Comparison of ENCODE assay signal across 8 mouse cellular contexts in genomic region chr4:124699791-124700190, GRCm38 (mm10). TPM values are rescaled to one million over a fixed set of nuclear protein-coding genes. Genes with fewer than 3 reads are reported as not detected.
DNase-seq lines count a peak whose midpoint lies in the region; ATAC-seq lines count a peak whose summit lies in the region.

No protein-coding gene starts in this region.

- DNase-seq in kidney, adult 18-20 months, result no peak
- no peak for DNase-seq in midbrain, embryonic 14.5 days
- no peak for DNase-seq in ovary, postnatal 14 days (ENCODE audit: low spot score)
- DNase-seq in layer of hippocampus, adult 18-20 months (ENCODE audit: low spot score in 2 of 2), result no peak

- 0 out of 2 replicates have a peak, but pooled peaks cover 6% of the 10 kb centered on the region for H3K27me3 ChIP-seq in kidney, embryonic 15.5 days
- 0 out of 2 replicates have a peak, but pooled peaks cover 4% of the 10 kb centered on the region for H3K27me3 ChIP-seq in embryonic facial prominence, embryonic 12.5 days
- H3K27me3 ChIP-seq in hindbrain, embryonic 13.5 days, result peaks cover 85% of the 10 kb centered on the region
- peaks cover 9% of the 10 kb centered on the region; the same call in 1 of the 2 replicates for H3K27me3 ChIP-seq in midbrain, embryonic 14.5 days (ENCODE audit: control insufficient read depth, insufficient read depth, low read length)

- no peak for ATAC-seq in kidney, embryonic 15.5 days (replicated peaks; ENCODE audit: low FRiP score)
- no peak for ATAC-seq in embryonic facial prominence, embryonic 12.5 days (ENCODE audit: insufficient number of reproducible peaks, insufficient read depth, low FRiP score, low TSS enrichment)
- no peak for ATAC-seq in hindbrain, embryonic 13.5 days (ENCODE audit: low FRiP score)
- no peak for ATAC-seq in midbrain, embryonic 14.5 days (ENCODE audit: low FRiP score, low TSS enrichment)
- ATAC-seq in granulocyte monocyte progenitor cell, adult 5-6 weeks (replicated peaks; ENCODE audit: poor library complexity, severe bottlenecking), result no peak

- H3K4me3 ChIP-seq in kidney, embryonic 15.5 days (replicated peaks), result peak overlapping the region; percentile 86
- peak overlapping the region; percentile 95 for H3K4me3 ChIP-seq in embryonic facial prominence, embryonic 12.5 days
- H3K4me3 ChIP-seq in hindbrain, embryonic 13.5 days, result peak overlapping the region; percentile 58
- no peak overlapping the region; the same call in 1 of the 2 replicates for H3K4me3 ChIP-seq in midbrain, embryonic 14.5 days (replicated peaks; ENCODE audit: low read depth, low read length)

- peak overlapping the region; percentile 91 for H3K9ac ChIP-seq in kidney, embryonic 15.5 days
- H3K9ac ChIP-seq in embryonic facial prominence, embryonic 12.5 days, result peak overlapping the region; percentile 98
- H3K9ac ChIP-seq in hindbrain, embryonic 13.5 days, result peak overlapping the region; percentile 80; the same call in 1 of the 2 replicates
- H3K9ac ChIP-seq in midbrain, embryonic 14.5 days (replicated peaks; ENCODE audit: low read length), result peak overlapping the region; percentile 60; the same call in 1 of the 2 replicates

- H3K4me1 ChIP-seq in kidney, embryonic 15.5 days, result peaks cover 58% of the 10 kb centered on the region
- peaks cover 50% of the 10 kb centered on the region for H3K4me1 ChIP-seq in embryonic facial prominence, embryonic 12.5 days
- peaks cover 37% of the 10 kb centered on the region for H3K4me1 ChIP-seq in hindbrain, embryonic 13.5 days (replicated peaks)
- H3K4me1 ChIP-seq in midbrain, embryonic 14.5 days (ENCODE audit: control insufficient read depth, insufficient read depth, low read length), result peaks cover 19% of the 10 kb centered on the region

- peak overlapping the region; percentile 88 for H3K27ac ChIP-seq in kidney, embryonic 15.5 days
- peak overlapping the region; percentile 97 for H3K27ac ChIP-seq in embryonic facial prominence, embryonic 12.5 days
- H3K27ac ChIP-seq in hindbrain, embryonic 13.5 days, result no peak overlapping the region
- H3K27ac ChIP-seq in midbrain, embryonic 14.5 days (replicated peaks; ENCODE audit: low read depth, low read length), result no peak overlapping the region

- H3K4me2 ChIP-seq in kidney, embryonic 15.5 days, result peak overlapping the region; percentile 95
- H3K4me2 ChIP-seq in embryonic facial prominence, embryonic 12.5 days (replicated peaks), result peak overlapping the region; percentile 80
- H3K4me2 ChIP-seq in hindbrain, embryonic 13.5 days, result peak overlapping the region; percentile 97
- peak overlapping the region; percentile 99 for H3K4me2 ChIP-seq in midbrain, embryonic 14.5 days (ENCODE audit: low read length)

- 20% methylated on average over 6 of the region's 6 CpGs for WGBS in kidney, embryonic 15.5 days
- WGBS in embryonic facial prominence, embryonic 12.5 days, result 3% methylated on average over 6 of the region's 6 CpGs
- 5% methylated on average over 6 of the region's 6 CpGs for WGBS in hindbrain, embryonic 13.5 days
- 5% methylated on average over 6 of the region's 6 CpGs for WGBS in midbrain, embryonic 14.5 days

- no peaks in the 10 kb centered on the region for H3K36me3 ChIP-seq in kidney, embryonic 15.5 days
- no peaks in the 10 kb centered on the region for H3K36me3 ChIP-seq in embryonic facial prominence, embryonic 12.5 days
- no peaks in the 10 kb centered on the region for H3K36me3 ChIP-seq in hindbrain, embryonic 13.5 days
- H3K36me3 ChIP-seq in midbrain, embryonic 14.5 days (ENCODE audit: control insufficient read depth, insufficient read depth, low read length), result no peaks in the 10 kb centered on the region

- H3K9me3 ChIP-seq in kidney, embryonic 15.5 days (replicated peaks), result no peaks in the 10 kb centered on the region
- H3K9me3 ChIP-seq in embryonic facial prominence, embryonic 12.5 days, result no peaks in the 10 kb centered on the region
- H3K9me3 ChIP-seq in hindbrain, embryonic 13.5 days, result no peaks in the 10 kb centered on the region
- no peaks in the 10 kb centered on the region for H3K9me3 ChIP-seq in midbrain, embryonic 14.5 days (ENCODE audit: control insufficient read depth, low read length)

RNA-seq across cellular contexts. Expression of gene Fhl3, which starts 0.7 kb away (rescaled TPM):
- polyA plus RNA-seq in kidney, embryonic 15.5 days (2015; fragmentation: Nextera tagmentation; extraction: Ambion mirVana), result 8.4 and 12.4 TPM in 2 replicates
- polyA plus RNA-seq in embryonic facial prominence, embryonic 12.5 days (2016; fragmentation: Nextera tagmentation; extraction: Ambion mirVana), result 12.5 and 14.3 TPM in 2 replicates
- 2.7 and 2.9 TPM in 2 replicates for polyA plus RNA-seq in hindbrain, embryonic 13.5 days (2015; fragmentation: Nextera tagmentation; extraction: Ambion mirVana)
- polyA plus RNA-seq in midbrain, embryonic 14.5 days (2014; fragmentation: Nextera tagmentation; extraction: Ambion mirVana), result 0.73 and 1.8 TPM in 2 replicates
- 1 to 10 TPM; 1.2 to 1.4 TPM for total RNA-seq in layer of hippocampus, adult 18-20 months (2021)
- total RNA-seq in granulocyte monocyte progenitor cell, adult 5-6 weeks (2014; fragmentation: Nextera tagmentation), result 10.4 and 16.6 TPM in 2 replicates
- total RNA-seq in granulocyte monocyte progenitor cell, adult 5-6 weeks (2017), result 5.0 and 6.1 TPM in 2 replicates

RNA-seq across cellular contexts. Expression of gene Utp11, which starts 6.4 kb away (rescaled TPM):
- 78.5 and 81.9 TPM in 2 replicates for polyA plus RNA-seq in kidney, embryonic 15.5 days (2015; fragmentation: Nextera tagmentation; extraction: Ambion mirVana)
- polyA plus RNA-seq in embryonic facial prominence, embryonic 12.5 days (2016; fragmentation: Nextera tagmentation; extraction: Ambion mirVana), result 81.1 and 86.4 TPM in 2 replicates
- polyA plus RNA-seq in hindbrain, embryonic 13.5 days (2015; fragmentation: Nextera tagmentation; extraction: Ambion mirVana), result 45.1 and 47.9 TPM in 2 replicates
- 37.6 and 38.2 TPM in 2 replicates for polyA plus RNA-seq in midbrain, embryonic 14.5 days (2014; fragmentation: Nextera tagmentation; extraction: Ambion mirVana)
- total RNA-seq in layer of hippocampus, adult 18-20 months (2021), result 10 to 100 TPM; 16.8 to 18.1 TPM
- total RNA-seq in granulocyte monocyte progenitor cell, adult 5-6 weeks (2014; fragmentation: Nextera tagmentation), result 57.1 and 62.4 TPM in 2 replicates
- total RNA-seq in granulocyte monocyte progenitor cell, adult 5-6 weeks (2017), result 81.6 and 86.4 TPM in 2 replicates

RNA-seq across cellular contexts. Expression of gene Sf3a3, which starts 14.8 kb away (rescaled TPM):
- polyA plus RNA-seq in kidney, embryonic 15.5 days (2015; fragmentation: Nextera tagmentation; extraction: Ambion mirVana), result 171 and 175 TPM in 2 replicates
- 205 and 210 TPM in 2 replicates for polyA plus RNA-seq in embryonic facial prominence, embryonic 12.5 days (2016; fragmentation: Nextera tagmentation; extraction: Ambion mirVana)
- 112 and 119 TPM in 2 replicates for polyA plus RNA-seq in hindbrain, embryonic 13.5 days (2015; fragmentation: Nextera tagmentation; extraction: Ambion mirVana)
- polyA plus RNA-seq in midbrain, embryonic 14.5 days (2014; fragmentation: Nextera tagmentation; extraction: Ambion mirVana), result 94.9 and 116 TPM in 2 replicates
- 10 to 100 TPM; 35.0 TPM for total RNA-seq in layer of hippocampus, adult 18-20 months (2021)
- 90.7 and 105 TPM in 2 replicates for total RNA-seq in granulocyte monocyte progenitor cell, adult 5-6 weeks (2014; fragmentation: Nextera tagmentation)
- total RNA-seq in granulocyte monocyte progenitor cell, adult 5-6 weeks (2017), result 167 and 170 TPM in 2 replicates

RNA-seq across cellular contexts. Expression of gene Inpp5b, which starts 41.9 kb away (rescaled TPM):
- polyA plus RNA-seq in kidney, embryonic 15.5 days (2015; fragmentation: Nextera tagmentation; extraction: Ambion mirVana), result 29.6 and 33.7 TPM in 2 replicates
- polyA plus RNA-seq in embryonic facial prominence, embryonic 12.5 days (2016; fragmentation: Nextera tagmentation; extraction: Ambion mirVana), result 28.7 and 29.5 TPM in 2 replicates
- polyA plus RNA-seq in hindbrain, embryonic 13.5 days (2015; fragmentation: Nextera tagmentation; extraction: Ambion mirVana), result 22.1 and 24.5 TPM in 2 replicates
- 16.4 and 26.4 TPM in 2 replicates for polyA plus RNA-seq in midbrain, embryonic 14.5 days (2014; fragmentation: Nextera tagmentation; extraction: Ambion mirVana)
- 10 to 100 TPM; 42.9 to 47.1 TPM for total RNA-seq in layer of hippocampus, adult 18-20 months (2021)
- 31.5 and 52.6 TPM in 2 replicates for total RNA-seq in granulocyte monocyte progenitor cell, adult 5-6 weeks (2014; fragmentation: Nextera tagmentation)
- total RNA-seq in granulocyte monocyte progenitor cell, adult 5-6 weeks (2017), result 21.1 and 24.6 TPM in 2 replicates

RNA-seq across cellular contexts. Expression of gene Pou3f1, which starts 43.2 kb away (rescaled TPM):
- 0.62 and 0.69 TPM in 2 replicates for polyA plus RNA-seq in kidney, embryonic 15.5 days (2015; fragmentation: Nextera tagmentation; extraction: Ambion mirVana)
- polyA plus RNA-seq in embryonic facial prominence, embryonic 12.5 days (2016; fragmentation: Nextera tagmentation; extraction: Ambion mirVana), result 2.9 and 3.6 TPM in 2 replicates
- polyA plus RNA-seq in hindbrain, embryonic 13.5 days (2015; fragmentation: Nextera tagmentation; extraction: Ambion mirVana), result 9.5 and 11.4 TPM in 2 replicates
- polyA plus RNA-seq in midbrain, embryonic 14.5 days (2014; fragmentation: Nextera tagmentation; extraction: Ambion mirVana), result 21.7 and 22.6 TPM in 2 replicates
- 10 to 100 TPM; 49.2 to 54.0 TPM for total RNA-seq in layer of hippocampus, adult 18-20 months (2021)
- not detected in 2 replicates for total RNA-seq in granulocyte monocyte progenitor cell, adult 5-6 weeks (2014; fragmentation: Nextera tagmentation)
- total RNA-seq in granulocyte monocyte progenitor cell, adult 5-6 weeks (2017), result not detected in 2 replicates

Comparison
In these comparisons a context has a peak if more than half of its experiments do, and no peak if none do; other contexts are left out.
1. H3K27ac ChIP-seq: peak in kidney, embryonic 15.5 days (single experiment) and embryonic facial prominence, embryonic 12.5 days (single experiment); none in hindbrain, embryonic 13.5 days (single experiment) and midbrain, embryonic 14.5 days (single experiment).
2. Peak in every context shown above with its lines, with median percentiles within 50 percentile points of each other: H3K4me2 ChIP-seq and H3K9ac ChIP-seq.